Mouse (Mus musculus) spleen, postnatal 10 days (tissue): ENCODE measurements around the gene Hs3st3a1.

Source experiments
- DNase-seq, 2 experiments: peaks; one replicate each; pipeline ENCODE4 v3.0.0; 2021 to 2022; ENCODE audit warnings: low spot score in 2 of 2

The Hs3st3a1 gene

GRCm38 (mm10) chr11:64558282-64558681 lies 123.2 kb downstream of the Hs3st3a1 start:
- no peak for DNase-seq

GRCm38 (mm10) chr11:64559388-64559787 lies 124.3 kb downstream of the Hs3st3a1 start:
- DNase-seq: no peak

- no peak for DNase-seq
These were observed 125.3 kb downstream of the Hs3st3a1 start for GRCm38 (mm10) chr11:64560471-64560870.

GRCm38 (mm10) chr11:64562771-64563170 lies 127.6 kb downstream of the Hs3st3a1 start:
- no peak for DNase-seq
